Mouse (Mus musculus): ENCODE results near the gene Crtac1. TPM values are rescaled to one million over a fixed set of nuclear protein-coding genes. Genes with fewer than 3 reads are reported as not detected.

The Crtac1 gene
- polyA plus RNA-seq, 1 experiment from 2014 or later: 4.0 TPM

GRCm38 (mm10) chr19:42454481-42455236 is 23.1 kb upstream of the Crtac1 start:
- 74% methylated on average over 6 of the region's 6 CpGs for WGBS
- H3K36me3 ChIP-seq (ENCODE audit: control insufficient read depth, insufficient read depth, low read length): no peaks in the 10 kb centered on the region
- no peaks in the 10 kb centered on the region for H3K4me1 ChIP-seq (replicated peaks; ENCODE audit: control insufficient read depth, insufficient read depth, low read length)
- no peak for ATAC-seq (replicated peaks; ENCODE audit: low FRiP score)
- no peaks in the 10 kb centered on the region for H3K9me3 ChIP-seq (ENCODE audit: control insufficient read depth, low read length)
- H3K27me3 ChIP-seq (ENCODE audit: control insufficient read depth, insufficient read depth, low read length): no peaks in the 10 kb centered on the region
- DNase-seq (ENCODE audit: low spot score): no peak
- H3K27ac ChIP-seq (ENCODE audit: low read depth, low read length): no peak overlapping the region
- no peak overlapping the region for H3K4me2 ChIP-seq (ENCODE audit: low read depth, low read length, severe bottlenecking)
- H3K9ac ChIP-seq (ENCODE audit: low read length): no peak overlapping the region
- no peak overlapping the region for H3K4me3 ChIP-seq (ENCODE audit: low read depth, low read length)

GRCm38 (mm10) chr19:42454006-42454405 is 22.4 kb upstream of the Crtac1 start:
- Histone ChIP-seq H3K4me1 (replicated peaks; ENCODE audit: control insufficient read depth, insufficient read depth, low read length) (no peaks in the 10 kb centered on the region), H3K4me3 (ENCODE audit: low read depth, low read length) (no peak overlapping the region), H3K9me3 (ENCODE audit: control insufficient read depth, low read length) (no peaks in the 10 kb centered on the region), H3K27ac (ENCODE audit: low read depth, low read length) (no peak overlapping the region), H3K36me3 (ENCODE audit: control insufficient read depth, insufficient read depth, low read length) (no peaks in the 10 kb centered on the region), H3K4me2 (ENCODE audit: low read depth, low read length, severe bottlenecking) (no peak overlapping the region), H3K27me3 (ENCODE audit: control insufficient read depth, insufficient read depth, low read length) (no peaks in the 10 kb centered on the region), H3K9ac (ENCODE audit: low read length) (no peak overlapping the region)
- DNase-seq (ENCODE audit: low spot score) (no peak), ATAC-seq (replicated peaks; ENCODE audit: low FRiP score) (no peak)
- 90% methylated on average over 9 of the region's 9 CpGs for WGBS

GRCm38 (mm10) chr19:42452539-42452938 is 21.0 kb upstream of the Crtac1 start:
- Histone ChIP-seq H3K27ac (ENCODE audit: low read depth, low read length) (no peak overlapping the region), H3K4me3 (ENCODE audit: low read depth, low read length) (no peak overlapping the region), H3K9ac (ENCODE audit: low read length) (no peak overlapping the region), H3K36me3 (ENCODE audit: control insufficient read depth, insufficient read depth, low read length) (no peaks in the 10 kb centered on the region), H3K27me3 (ENCODE audit: control insufficient read depth, insufficient read depth, low read length) (no peaks in the 10 kb centered on the region), H3K9me3 (ENCODE audit: control insufficient read depth, low read length) (no peaks in the 10 kb centered on the region), H3K4me1 (replicated peaks; ENCODE audit: control insufficient read depth, insufficient read depth, low read length) (no peaks in the 10 kb centered on the region), H3K4me2 (ENCODE audit: low read depth, low read length, severe bottlenecking) (no peak overlapping the region)
- 82% methylated on average over 7 of the region's 7 CpGs for WGBS
- DNase-seq (ENCODE audit: low spot score) (no peak), ATAC-seq (replicated peaks; ENCODE audit: low FRiP score) (no peak)

GRCm38 (mm10) chr19:42448539-42448938 is 17.0 kb upstream of the Crtac1 start:
- no peaks in the 10 kb centered on the region for H3K4me1 ChIP-seq (replicated peaks; ENCODE audit: control insufficient read depth, insufficient read depth, low read length)
- no peak for ATAC-seq (replicated peaks; ENCODE audit: low FRiP score)
- 93% methylated on average over 10 of the region's 10 CpGs for WGBS

GRCm38 (mm10) chr19:42443887-42444409 is 12.4 kb upstream of the Crtac1 start:
- H3K9ac ChIP-seq (ENCODE audit: low read length): no peak overlapping the region
- no peaks in the 10 kb centered on the region for H3K36me3 ChIP-seq (ENCODE audit: control insufficient read depth, insufficient read depth, low read length)
- no peaks in the 10 kb centered on the region for H3K4me1 ChIP-seq (replicated peaks; ENCODE audit: control insufficient read depth, insufficient read depth, low read length)
- no peaks in the 10 kb centered on the region for H3K27me3 ChIP-seq (ENCODE audit: control insufficient read depth, insufficient read depth, low read length)
- no peak overlapping the region for H3K4me3 ChIP-seq (ENCODE audit: low read depth, low read length)
- no peak overlapping the region for H3K4me2 ChIP-seq (ENCODE audit: low read depth, low read length, severe bottlenecking)
- no peaks in the 10 kb centered on the region for H3K9me3 ChIP-seq (ENCODE audit: control insufficient read depth, low read length)
- no peak for ATAC-seq (replicated peaks; ENCODE audit: low FRiP score)
- H3K27ac ChIP-seq (ENCODE audit: low read depth, low read length): no peak overlapping the region
- WGBS: 7% methylated on average over 3 of the region's 3 CpGs
- DNase-seq (ENCODE audit: low spot score): peak; percentile 61

More at GRCm38 (mm10) chr19:42448539-42448938, 17.0 kb upstream of the Crtac1 start:
- Histone ChIP-seq H3K36me3 (ENCODE audit: control insufficient read depth, insufficient read depth, low read length) (no peaks in the 10 kb centered on the region), H3K4me3 (ENCODE audit: low read depth, low read length) (no peak overlapping the region), H3K9ac (ENCODE audit: low read length) (no peak overlapping the region), H3K27me3 (ENCODE audit: control insufficient read depth, insufficient read depth, low read length) (no peaks in the 10 kb centered on the region), H3K9me3 (ENCODE audit: control insufficient read depth, low read length) (no peaks in the 10 kb centered on the region), H3K27ac (ENCODE audit: low read depth, low read length) (no peak overlapping the region), H3K4me2 (ENCODE audit: low read depth, low read length, severe bottlenecking) (no peak overlapping the region)
- DNase-seq (ENCODE audit: low spot score): no peak

- Histone ChIP-seq H3K4me2 (ENCODE audit: low read depth, low read length, severe bottlenecking) (no peak overlapping the region), H3K27me3 (ENCODE audit: control insufficient read depth, insufficient read depth, low read length) (no peaks in the 10 kb centered on the region), H3K4me1 (replicated peaks; ENCODE audit: control insufficient read depth, insufficient read depth, low read length) (no peaks in the 10 kb centered on the region), H3K4me3 (ENCODE audit: low read depth, low read length) (no peak overlapping the region), H3K36me3 (ENCODE audit: control insufficient read depth, insufficient read depth, low read length) (no peaks in the 10 kb centered on the region), H3K27ac (ENCODE audit: low read depth, low read length) (no peak overlapping the region), H3K9ac (ENCODE audit: low read length) (no peak overlapping the region), H3K9me3 (ENCODE audit: control insufficient read depth, low read length) (no peaks in the 10 kb centered on the region)
- ATAC-seq (replicated peaks; ENCODE audit: low FRiP score) (no peak), DNase-seq (ENCODE audit: low spot score) (no peak)
- 84% methylated on average over 4 of the region's 4 CpGs for WGBS
These were observed 11.7 kb upstream of the Crtac1 start for GRCm38 (mm10) chr19:42443266-42443665.

- ATAC-seq (replicated peaks; ENCODE audit: low FRiP score) (no peak), DNase-seq (ENCODE audit: low spot score) (no peak)
- Histone ChIP-seq H3K27ac (ENCODE audit: low read depth, low read length) (no peak overlapping the region), H3K4me1 (replicated peaks; ENCODE audit: control insufficient read depth, insufficient read depth, low read length) (no peaks in the 10 kb centered on the region), H3K27me3 (ENCODE audit: control insufficient read depth, insufficient read depth, low read length) (no peaks in the 10 kb centered on the region), H3K9me3 (ENCODE audit: control insufficient read depth, low read length) (no peaks in the 10 kb centered on the region), H3K9ac (ENCODE audit: low read length) (no peak overlapping the region), H3K4me2 (ENCODE audit: low read depth, low read length, severe bottlenecking) (no peak overlapping the region), H3K36me3 (ENCODE audit: control insufficient read depth, insufficient read depth, low read length) (no peaks in the 10 kb centered on the region), H3K4me3 (ENCODE audit: low read depth, low read length) (no peak overlapping the region)
- 57% methylated on average over 8 of the region's 8 CpGs for WGBS
These were observed 10.9 kb upstream of the Crtac1 start for GRCm38 (mm10) chr19:42442246-42443197.

GRCm38 (mm10) chr19:42440089-42440488 is 8.5 kb upstream of the Crtac1 start:
- Histone ChIP-seq H3K4me2 (ENCODE audit: low read depth, low read length, severe bottlenecking) (no peak overlapping the region), H3K4me1 (replicated peaks; ENCODE audit: control insufficient read depth, insufficient read depth, low read length) (no peaks in the 10 kb centered on the region), H3K9ac (ENCODE audit: low read length) (no peak overlapping the region), H3K4me3 (ENCODE audit: low read depth, low read length) (no peak overlapping the region), H3K36me3 (ENCODE audit: control insufficient read depth, insufficient read depth, low read length) (no peaks in the 10 kb centered on the region), H3K27me3 (ENCODE audit: control insufficient read depth, insufficient read depth, low read length) (no peaks in the 10 kb centered on the region), H3K27ac (ENCODE audit: low read depth, low read length) (no peak overlapping the region), H3K9me3 (ENCODE audit: control insufficient read depth, low read length) (no peaks in the 10 kb centered on the region)
- WGBS: 41% methylated on average over 3 of the region's 3 CpGs
- DNase-seq (ENCODE audit: low spot score) (no peak), ATAC-seq (replicated peaks; ENCODE audit: low FRiP score) (no peak)
